Mouse (Mus musculus): ENCODE results near the gene Ovch2.

DNA sequence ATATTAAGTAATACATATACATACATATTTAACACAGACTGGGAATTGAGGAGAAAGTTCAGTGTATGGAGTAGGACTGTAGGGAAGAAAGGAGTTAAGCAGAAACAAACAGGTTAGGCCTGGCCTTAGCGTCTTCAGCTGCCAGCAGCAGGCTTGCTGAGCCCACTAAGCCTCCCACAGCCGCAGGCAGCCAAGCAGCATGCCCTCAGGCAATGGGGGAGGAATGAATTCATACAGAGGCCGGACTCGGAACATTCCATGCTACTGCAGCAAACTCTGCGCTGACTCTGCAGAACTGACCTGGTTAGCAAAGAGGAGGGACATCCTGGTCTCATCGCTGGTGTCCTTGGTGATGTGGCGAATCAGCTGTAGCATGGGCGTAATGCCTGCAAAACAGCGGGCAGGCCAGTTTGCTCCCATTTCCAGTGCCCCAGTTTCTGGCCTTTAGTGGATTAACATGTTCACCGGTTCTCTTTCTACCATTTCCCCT, 48.9 kb downstream of the Ovch2 start:
- TF ChIP-seq SRF (IDR thresholded peaks at IDR 0.05; ENCODE audit: control insufficient read depth, insufficient read length, low read depth) (no peak), MYOG (IDR thresholded peaks at IDR 0.05; ENCODE audit: control insufficient read depth in 1 of 3, insufficient read depth in 1 of 3, insufficient read length in 2 of 3, low read depth in 2 of 3) (no peak), TCF12 (IDR thresholded peaks at IDR 0.05; ENCODE audit: insufficient read depth, poor library complexity, severe bottlenecking) (no peak), POLR2A (IDR thresholded peaks at IDR 0.05; ENCODE audit: insufficient read length, low read depth) (no peak), CEBPB (IDR thresholded peaks at IDR 0.05; ENCODE audit: insufficient read depth, poor library complexity, severe bottlenecking) (no peak), TCF3 (IDR thresholded peaks at IDR 0.05; ENCODE audit: insufficient read length, low read depth) (no peak), POLR2AphosphoS2 (IDR thresholded peaks at IDR 0.05; ENCODE audit: insufficient read length, low read depth) (no peak), MYOD1 (IDR thresholded peaks at IDR 0.05; ENCODE audit: control insufficient read depth in 1 of 3, insufficient read length in 2 of 3, low read depth in 2 of 3) (no peak), MAX (IDR thresholded peaks at IDR 0.05; ENCODE audit: low read depth) (no peak), E2F4 (IDR thresholded peaks at IDR 0.05; ENCODE audit: insufficient read depth) (no peak)

Data from myocyte (in vitro differentiated cells).